Mouse (Mus musculus): ENCODE data around the gene Abca14.

DNA sequence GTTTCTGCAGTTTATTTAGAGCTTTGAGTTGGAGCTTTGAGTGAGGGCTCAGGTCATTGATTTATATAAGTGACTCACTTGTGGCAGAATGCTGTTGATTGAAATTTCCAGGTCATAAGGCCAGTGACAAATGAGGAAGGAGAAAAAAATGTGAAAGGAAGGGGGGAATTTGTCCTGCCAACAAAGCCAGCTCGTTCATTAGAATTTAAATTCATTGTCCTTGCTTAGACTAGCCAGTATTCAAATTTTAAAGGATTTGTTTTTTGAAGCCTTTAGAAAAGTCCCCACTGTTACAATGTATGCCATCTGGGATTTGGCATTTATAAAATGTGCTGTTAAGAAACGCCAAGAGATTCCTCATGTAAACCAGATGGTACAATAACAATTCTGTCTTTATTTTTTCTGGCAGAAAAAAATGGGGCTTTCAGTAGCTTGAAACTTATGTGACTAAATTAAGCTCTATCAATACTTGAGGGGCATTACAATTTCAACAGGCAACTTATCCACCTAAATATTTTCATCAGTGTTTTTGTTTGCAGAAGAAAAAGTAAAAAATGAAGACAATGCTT is 46.8 kb upstream of the Abca14 start:
- TF ChIP-seq CTCF (IDR thresholded peaks at IDR 0.05; ENCODE audit: low read depth) (no peak), EP300 (IDR thresholded peaks at IDR 0.05; ENCODE audit: low read depth) (no peak)

Data from liver, embryonic 14.5 days (tissue).